Mouse (Mus musculus): ENCODE data around the gene Mtmr4. TPM values are rescaled to one million over a fixed set of nuclear protein-coding genes. Genes with fewer than 3 reads are reported as not detected.
A peak's percentile ranks its signal among the peaks of the same experiment; 100 is the strongest.

Mtmr4 gene
- total RNA-seq, 2 experiments from 2014 or later, result 83.5 to 86.6 TPM

GRCm38 (mm10) chr11:87580543-87581085, 11.3 kb upstream of the Mtmr4 start:
- intact Hi-C loops (cut with DNase I), result no loop called here
- no peak for DNase-seq (ENCODE audit: low spot score in 2 of 2)

DNA sequence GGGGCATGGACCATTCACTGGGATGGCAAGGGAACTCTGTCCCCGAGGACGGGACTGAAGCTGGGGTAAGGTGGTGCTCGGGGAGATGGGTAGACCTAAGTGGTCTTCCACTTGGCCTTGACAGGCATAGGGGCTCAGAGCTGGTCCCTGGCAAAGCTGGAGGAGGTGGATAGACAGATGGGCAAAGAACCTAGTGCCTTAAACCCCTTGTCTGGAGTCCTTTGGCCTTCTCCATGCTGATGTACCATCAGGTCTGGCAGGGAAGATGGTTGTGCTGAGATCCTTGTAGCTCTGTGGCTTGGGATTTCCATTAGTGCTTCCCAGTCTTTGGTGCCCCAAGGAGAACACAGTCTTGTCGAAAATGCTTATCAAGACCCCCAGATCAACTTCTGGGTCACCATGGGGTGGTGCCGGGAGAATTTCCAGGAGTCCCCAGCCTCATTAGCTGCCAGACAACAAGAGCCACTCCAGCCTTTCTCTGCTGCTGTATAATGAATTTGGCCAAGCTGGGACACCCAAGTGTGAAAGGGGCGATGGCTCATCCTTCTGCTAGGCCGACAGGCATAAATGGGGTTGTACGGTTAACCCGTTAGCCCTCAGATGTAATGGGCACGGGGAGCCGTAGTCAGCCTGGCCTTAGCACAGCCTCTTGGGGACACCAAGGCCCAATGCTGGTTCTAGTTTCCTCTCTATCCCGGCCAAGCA, 10.6 kb upstream of the Mtmr4 start:
- no peak for DNase-seq (ENCODE audit: low spot score in 2 of 2)
- intact Hi-C loops (cut with DNase I), result no loop called here

- intact Hi-C loops (cut with DNase I), result no loop called here
- DNase-seq (ENCODE audit: low spot score in 2 of 2), result no peak
These were observed 9.8 kb upstream of the Mtmr4 start for GRCm38 (mm10) chr11:87581933-87582710.

DNA sequence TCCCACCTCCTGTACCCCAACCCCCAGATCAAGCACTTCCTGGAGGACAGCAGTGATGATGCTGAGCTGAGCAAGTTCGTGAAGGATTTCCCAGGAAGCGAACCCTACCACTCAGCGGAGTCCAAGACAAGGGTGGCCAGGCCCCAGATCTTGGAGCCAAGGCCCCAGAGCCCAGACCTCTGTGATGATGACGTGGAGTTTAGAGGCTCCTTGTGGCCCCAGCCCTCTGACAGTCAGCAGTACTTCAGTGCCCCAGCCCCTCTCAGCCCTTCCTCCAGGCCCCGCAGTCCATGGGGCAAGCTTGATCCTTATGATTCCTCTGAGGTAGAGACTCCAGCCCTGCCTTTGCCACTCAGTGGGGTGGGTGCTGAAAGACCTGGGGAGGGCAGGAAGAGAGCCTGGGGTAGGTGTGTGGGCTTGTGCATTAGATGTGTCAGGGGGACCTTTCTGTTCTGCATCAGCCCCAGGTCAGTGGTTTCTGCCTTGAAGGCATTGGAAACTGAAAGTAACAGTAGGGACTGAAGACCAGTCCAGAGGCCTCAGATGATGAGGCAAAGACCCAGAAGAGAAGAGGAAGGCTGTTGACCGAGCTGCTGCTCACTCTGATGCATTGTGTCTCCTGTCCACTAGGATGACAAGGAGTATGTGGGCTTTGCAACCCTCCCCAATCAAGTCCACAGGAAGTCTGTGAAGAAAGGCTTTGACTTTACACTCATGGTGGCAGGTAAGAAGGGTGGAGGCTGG, 8.5 kb upstream of the Mtmr4 start:
- no peak for DNase-seq (ENCODE audit: low spot score in 2 of 2)
- intact Hi-C loops (cut with DNase I), result no loop called here

- no peak for DNase-seq (ENCODE audit: low spot score in 2 of 2)
- intact Hi-C loops (cut with DNase I), result no loop called here
These were observed 7.1 kb upstream of the Mtmr4 start for GRCm38 (mm10) chr11:87584711-87585505.

GRCm38 (mm10) chr11:87587211-87587874, 4.6 kb upstream of the Mtmr4 start:
- no peak for DNase-seq (ENCODE audit: low spot score in 2 of 2)
- intact Hi-C loops (cut with DNase I), result no loop called here

- intact Hi-C loops (cut with DNase I), result no loop called here
- no peak for DNase-seq (ENCODE audit: low spot score in 2 of 2)
These were observed 2.4 kb upstream of the Mtmr4 start for GRCm38 (mm10) chr11:87589605-87590004.

DNA sequence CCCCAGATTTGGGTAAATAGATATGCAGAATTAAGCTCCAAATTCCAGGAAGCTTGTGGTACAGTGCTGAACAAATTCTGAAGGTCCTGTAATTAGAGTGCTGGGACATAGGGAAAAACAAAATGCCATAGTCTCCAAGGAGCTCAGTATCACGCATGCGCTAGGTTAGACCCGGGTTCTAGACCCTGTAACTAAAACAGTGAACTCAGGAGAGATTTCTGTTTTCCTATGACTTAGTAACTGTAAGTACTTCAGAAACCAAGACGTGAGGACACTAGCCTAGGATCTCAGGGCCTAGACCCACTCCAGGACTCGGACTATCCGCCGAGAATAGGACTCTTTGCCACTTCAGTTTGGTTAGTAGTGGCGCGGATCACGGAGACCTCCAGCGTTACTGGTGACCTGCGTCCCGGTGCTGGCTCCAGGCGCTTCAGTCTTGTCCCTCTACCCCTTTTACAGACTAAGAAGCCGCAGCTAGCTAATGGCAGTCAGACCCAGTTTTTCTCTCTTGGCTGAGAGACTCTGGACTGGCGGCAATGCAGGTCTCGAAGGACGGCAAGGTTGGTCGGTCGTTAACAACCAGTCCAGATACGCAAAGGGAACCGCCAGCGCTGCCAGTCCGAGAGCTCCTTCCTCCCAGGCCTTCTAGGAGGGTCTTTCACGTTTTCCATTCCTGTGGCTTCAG, 979 bp upstream of the Mtmr4 start:
- peak in 1 of 2 experiments; percentile 30 for DNase-seq (ENCODE audit: low spot score in 2 of 2)
- intact Hi-C loops (cut with DNase I), result no loop called here

- DNase-seq (ENCODE audit: low spot score in 2 of 2), result no peak
- intact Hi-C loops (cut with DNase I), result no loop called here
These were observed 363 bp downstream of the Mtmr4 start for GRCm38 (mm10) chr11:87592354-87592695.

DNA sequence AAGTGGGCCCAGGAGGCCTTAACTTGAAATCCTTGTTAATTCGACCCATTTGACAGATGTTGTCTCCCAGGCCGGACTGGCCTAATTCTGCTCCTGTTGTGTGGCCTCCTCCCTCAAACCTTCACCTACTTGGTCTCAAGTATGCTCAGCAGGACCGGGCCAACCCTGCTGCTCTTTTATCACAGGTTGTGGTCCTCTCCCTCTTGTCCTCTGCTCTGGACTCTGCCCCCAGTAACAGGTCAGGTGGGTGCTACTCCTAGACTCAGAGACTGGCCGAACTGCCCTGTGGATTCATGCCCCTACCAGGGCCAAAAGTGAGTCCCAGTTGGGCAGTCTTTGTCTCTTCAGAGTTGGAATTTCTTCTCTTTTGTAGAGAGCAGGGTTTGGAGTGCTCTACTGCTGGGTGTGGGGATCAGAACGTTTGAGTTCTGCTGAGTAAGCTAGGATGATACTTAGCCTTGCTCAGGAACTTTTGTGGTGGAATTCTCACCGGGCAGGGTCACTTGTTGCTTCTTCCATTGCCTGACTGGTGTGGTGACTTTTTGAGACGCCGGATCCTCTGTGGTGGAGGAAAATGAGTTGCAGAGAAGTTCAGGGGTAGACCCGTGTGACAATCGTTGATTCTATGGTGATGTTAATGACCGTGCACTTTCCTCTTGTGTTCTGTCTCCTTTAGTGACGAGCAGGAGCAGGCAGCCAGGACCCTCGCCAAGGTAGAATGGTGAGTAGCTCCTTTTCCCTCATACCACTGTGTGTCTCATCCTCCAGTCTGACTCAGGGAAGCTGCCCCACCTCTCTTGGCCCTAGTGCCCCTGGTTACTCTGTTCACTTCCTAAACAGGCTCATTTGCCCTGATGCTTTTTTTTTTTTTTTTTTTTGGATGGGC, 994 bp downstream of the Mtmr4 start:
- no peak for DNase-seq (ENCODE audit: low spot score in 2 of 2)
- intact Hi-C loops (cut with DNase I), result no loop called here

DNA sequence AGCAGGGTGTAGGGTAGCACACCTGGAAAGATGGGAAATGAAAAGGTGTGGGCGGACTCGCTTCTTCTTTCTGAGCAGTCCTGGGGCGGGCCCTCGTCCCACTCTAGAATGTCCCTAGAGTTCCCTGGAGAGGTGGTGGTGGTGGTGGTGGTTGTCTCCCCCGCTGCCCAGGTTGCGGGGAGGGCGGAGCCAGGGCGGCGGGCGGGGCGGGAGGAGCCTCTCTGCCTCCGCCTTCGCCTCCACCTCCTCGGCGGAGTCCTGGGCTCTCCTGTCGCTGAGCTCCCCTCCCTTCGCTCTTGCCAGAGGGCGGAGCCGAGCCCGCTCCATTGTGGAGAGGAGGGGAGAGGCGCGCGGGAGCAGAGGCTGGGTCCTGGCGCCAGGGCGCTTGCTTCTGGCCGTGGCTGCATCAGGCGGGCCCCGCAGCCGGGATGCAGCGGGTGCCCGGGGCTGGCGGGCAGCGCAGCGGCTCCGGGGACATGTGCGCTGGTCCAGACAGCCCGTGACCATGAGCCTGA, 3.4 kb downstream of the Mtmr4 start:
- intact Hi-C loops (cut with DNase I), result loop anchor here (5.0 kb wide), 1 partner anchor 167 kb away; the partner anchor contains the start of gene Tspoap1
- DNase-seq (ENCODE audit: low spot score in 2 of 2), result peak; percentile 76 to 83

DNA sequence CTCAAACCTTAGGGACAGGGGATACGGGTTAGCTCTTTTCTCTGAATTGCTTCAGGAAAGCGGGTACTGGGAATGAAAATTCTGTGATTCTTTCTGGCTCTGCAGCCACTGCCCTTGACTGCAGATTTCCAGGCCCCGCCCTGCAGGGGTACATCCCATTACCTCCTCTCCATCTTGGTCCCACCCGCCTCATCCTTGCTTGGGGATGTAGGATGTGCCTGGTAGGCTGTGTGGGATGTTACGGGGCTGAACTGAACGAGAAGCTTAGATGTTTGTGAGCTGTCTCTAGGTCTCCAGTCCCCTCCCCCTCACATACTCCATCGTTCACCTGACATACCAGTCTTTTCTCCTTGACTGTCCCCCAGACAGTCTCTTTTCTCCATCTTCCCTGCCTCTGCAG, 4.0 kb downstream of the Mtmr4 start:
- DNase-seq (ENCODE audit: low spot score in 2 of 2), result peak; percentile 40 to 49
- intact Hi-C loops (cut with DNase I), result loop anchor here (5.0 kb wide), 1 partner anchor 166 kb away; the partner anchor contains the start of gene Tspoap1

- DNase-seq (ENCODE audit: low spot score in 2 of 2), result peak in 1 of 2 experiments; percentile 61
- intact Hi-C loops (cut with DNase I), result loop anchor here (5.0 kb wide), 1 partner anchor 166 kb away; the partner anchor contains the start of gene Tspoap1
These were observed 4.5 kb downstream of the Mtmr4 start for GRCm38 (mm10) chr11:87596492-87596891.

DNA sequence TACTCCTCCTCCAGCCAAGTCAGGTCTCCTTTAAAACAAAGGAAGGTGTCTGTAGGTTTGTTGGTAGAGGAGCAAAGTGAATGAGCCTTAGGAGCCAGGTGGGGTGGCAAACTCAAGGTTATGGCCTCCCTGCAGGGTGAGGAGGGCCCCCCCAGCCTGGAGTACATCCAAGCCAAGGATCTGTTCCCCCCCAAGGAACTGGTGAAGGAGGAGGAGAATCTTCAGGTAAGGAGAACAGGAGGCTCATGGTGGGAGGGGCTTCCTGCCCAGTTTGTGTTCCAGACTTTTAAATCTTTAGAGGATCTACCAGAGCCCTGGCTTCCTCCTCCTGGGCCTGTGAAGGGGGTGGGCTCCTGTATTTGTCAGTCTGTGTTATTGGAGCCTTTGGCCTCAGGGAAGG, 5.1 kb downstream of the Mtmr4 start:
- DNase-seq (ENCODE audit: low spot score in 2 of 2), result no peak
- intact Hi-C loops (cut with DNase I), result loop anchor here (5.0 kb wide), 1 partner anchor 165 kb away; the partner anchor contains the start of gene Tspoap1

DNA sequence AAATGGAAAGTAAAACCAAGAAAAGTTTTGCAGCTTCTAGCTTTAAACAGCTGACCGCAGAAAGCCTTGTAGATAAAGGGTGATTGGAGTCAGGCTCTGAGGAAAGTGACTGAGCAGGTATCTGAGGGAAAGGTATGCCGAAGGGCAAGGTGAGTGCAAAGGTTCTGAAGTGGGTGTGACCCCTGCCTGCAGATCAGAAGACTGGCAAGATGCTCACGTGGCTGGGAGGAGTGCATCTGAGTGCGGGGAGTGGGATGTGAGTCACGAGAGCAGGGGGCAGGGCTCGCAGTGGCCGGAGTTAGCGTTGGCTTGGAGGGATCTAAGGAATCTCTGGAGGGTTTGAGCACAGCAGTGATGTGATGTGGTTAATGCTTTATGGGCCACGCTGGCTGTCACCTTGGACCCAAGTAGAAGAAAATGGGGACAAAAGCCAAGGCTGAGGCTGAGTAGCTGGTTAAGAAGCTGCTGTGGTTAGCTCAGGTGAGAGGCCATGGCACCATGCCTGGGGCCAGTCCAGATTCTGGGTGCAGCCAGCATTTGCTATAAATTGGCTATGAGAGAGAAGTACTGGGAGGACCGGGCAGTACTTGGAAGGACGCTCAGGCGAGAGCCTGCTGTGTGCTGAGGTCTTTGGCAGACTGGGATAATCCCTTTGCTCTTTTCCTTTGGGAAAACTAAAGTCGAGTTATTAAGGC, 7.6 kb downstream of the Mtmr4 start:
- intact Hi-C loops (cut with DNase I), result loop anchor here (5.0 kb wide), 1 partner anchor 163 kb away; the partner anchor contains the start of gene Tspoap1
- no peak for DNase-seq (ENCODE audit: low spot score in 2 of 2)

- intact Hi-C loops (cut with DNase I), result no loop called here
- DNase-seq (ENCODE audit: low spot score in 2 of 2), result no peak
These were observed 8.4 kb downstream of the Mtmr4 start for GRCm38 (mm10) chr11:87600322-87600853.
